Mouse (Mus musculus) layer of hippocampus, adult 8-10 months (tissue): ENCODE results near the gene 4930548H24Rik. TPM values are rescaled to one million over a fixed set of nuclear protein-coding genes. Genes with fewer than 3 reads are reported as not detected.

Source experiments
- total RNA-seq, 4 experiments: library from RNA; stranded (reverse); gene quantifications; 2 replicates each; pipeline ENCODE4 v1.2.4; 2022

The 4930548H24Rik gene
- total RNA-seq, 4 experiments from 2014 or later, result 0.25 to 0.27 TPM; not detected in 2

Other genes with a start within 250 kb of the 4930548H24Rik start
- gene Nrbp1, start 244.9 kb upstream of the 4930548H24Rik start, total RNA-seq, result 10 to 100 TPM; 88.0 to 94.1 (median 90.9) TPM
- under 1 TPM in 1 of 4 experiments, not detected in 3; 0.85 TPM for gene Gm9970, start 244.5 kb upstream of the 4930548H24Rik start, total RNA-seq
- 1 to 10 TPM; 2.3 to 3.6 (median 2.9) TPM for gene Krtcap3, start 234.0 kb upstream of the 4930548H24Rik start, total RNA-seq
- gene Ift172, start 194.6 kb upstream of the 4930548H24Rik start, total RNA-seq, result 100 to 1,000 TPM in 1 of 4 experiments, 10 to 100 TPM in 3; 74.6 to 128 (median 85.9) TPM
- gene Fndc4, start 189.7 kb upstream of the 4930548H24Rik start, total RNA-seq, result 100 to 1,000 TPM; 172 to 178 (median 176) TPM
- gene Gckr, start 188.3 kb upstream of the 4930548H24Rik start, total RNA-seq, result under 1 TPM in 1 of 4 experiments, not detected in 3; 0.20 TPM
- 10 to 100 TPM; 50.2 to 52.5 (median 52.1) TPM for gene Zfp512, start 33.3 kb upstream of the 4930548H24Rik start, total RNA-seq
- 10 to 100 TPM; 31.1 to 39.7 (median 35.2) TPM for gene Gpn1, start 9.0 kb downstream of the 4930548H24Rik start, total RNA-seq
- 10 to 100 TPM; 49.5 to 55.8 (median 52.1) TPM for gene Slc4a1ap, start 41.3 kb downstream of the 4930548H24Rik start, total RNA-seq
- 10 to 100 TPM; 18.0 to 20.3 (median 19.2) TPM for gene Supt7l, start 42.1 kb downstream of the 4930548H24Rik start, total RNA-seq
- 100 to 1,000 TPM in 1 of 4 experiments, 10 to 100 TPM in 3; 87.4 to 102 (median 95.8) TPM for gene Mrpl33, start 111.2 kb downstream of the 4930548H24Rik start, total RNA-seq
- 1 to 10 TPM; 2.7 to 6.0 (median 4.3) TPM for gene Rbks, start 211.9 kb downstream of the 4930548H24Rik start, total RNA-seq
- 10 to 100 TPM; 49.4 to 52.1 (median 50.4) TPM for gene Babam2, start 211.9 kb downstream of the 4930548H24Rik start, total RNA-seq